Mouse (Mus musculus) CH12.LX (cell line): ENCODE measurements around the gene Ncbp1. TPM values are rescaled to one million over a fixed set of nuclear protein-coding genes. Genes with fewer than 3 reads are reported as not detected.

Experiments
- DNase-seq: peaks from one replicate; pipeline ENCODE4 v3.0.0-alpha.2; 2013; ENCODE audit errors: extremely low read depth
- H3K27ac ChIP-seq: 2 replicates; pipeline ENCODE4 v1.5.1; 2012; ENCODE audit warnings: low read depth, mild to moderate bottlenecking, control low read depth, moderate library complexity; ENCODE audit not compliant: insufficient read depth
- H3K27me3 ChIP-seq: replicated peaks from 2 replicates; pipeline ENCODE3; 2012; ENCODE audit warnings: inconsistent platforms
- H3K36me3 ChIP-seq, 2 experiments: replicated peaks in 1 of 2; 2 replicates each; pipeline versions ENCODE3 to v1.6.1; 2012; ENCODE audit warnings: inconsistent platforms in 1 of 2, low read length in 1 of 2, mild to moderate bottlenecking in 1 of 2, mixed read lengths in 1 of 2, moderate library complexity in 1 of 2; ENCODE audit not compliant: control insufficient read depth in 1 of 2, insufficient read depth in 1 of 2
- H3K4me1 ChIP-seq, 2 experiments: 2 replicates each; pipeline ENCODE4 v1.6.1; 2012; ENCODE audit warnings: inconsistent platforms in 1 of 2, moderate library complexity in 1 of 2; ENCODE audit not compliant: insufficient read depth in 2 of 2, control insufficient read depth in 1 of 2
- H3K4me2 ChIP-seq: 2 replicates; pipeline ENCODE4 v1.6.1; 2012; ENCODE audit warnings: low read depth, mild to moderate bottlenecking, control low read depth; ENCODE audit not compliant: poor library complexity, insufficient read depth, severe bottlenecking
- H3K4me3 ChIP-seq, 3 experiments: fragments of 150-350 bp in 1 of 3; sonication (generic) in 1 of 3; replicated peaks in 1 of 3; 2 replicates each; pipeline versions ENCODE3 to v1.5.1; 2011 to 2012; ENCODE audit warnings: low read depth in 2 of 3, low read length in 2 of 3, mild to moderate bottlenecking in 2 of 3, moderate library complexity in 2 of 3, control low read depth in 1 of 3, improper control_type of control experiment in 1 of 3, inconsistent platforms in 1 of 3, mixed read lengths in 1 of 3; ENCODE audit not compliant: poor library complexity in 1 of 3
- H3K79me2 ChIP-seq: replicated peaks from 2 replicates; pipeline ENCODE4 v1.6.1; 2012; ENCODE audit warnings: mild to moderate bottlenecking, moderate library complexity; ENCODE audit not compliant: control insufficient read depth, poor library complexity, insufficient read depth, severe bottlenecking; ENCODE audit errors: extremely low read depth
- H3K9ac ChIP-seq: 2 replicates; pipeline ENCODE4 v1.6.1; 2012; ENCODE audit warnings: low read depth, mild to moderate bottlenecking, control low read depth, moderate library complexity; ENCODE audit not compliant: insufficient read depth
- H3K9me3 ChIP-seq: replicated peaks from 2 replicates; pipeline ENCODE3; 2012; ENCODE audit warnings: low read length, inconsistent platforms, mixed read lengths
- CHD2 ChIP-seq: IDR thresholded peaks from 2 replicates; pipeline ENCODE4 v1.6.1; 2011; ENCODE audit warnings: low read length, improper control_type of control experiment
- CTCF ChIP-seq, 2 experiments: IDR thresholded peaks in 1 of 2; conservative IDR thresholded peaks in 1 of 2; 2 replicates each; pipeline ENCODE4 v1.5.1; 2011 to 2012; ENCODE audit warnings: low read depth in 2 of 2, low read length in 2 of 2, improper control_type of control experiment in 1 of 2, inconsistent platforms in 1 of 2, mild to moderate bottlenecking in 1 of 2, moderate library complexity in 1 of 2
- E2F4 ChIP-seq: IDR thresholded peaks from 2 replicates; pipeline ENCODE4 v1.6.1; 2011; ENCODE audit warnings: low read depth, low read length, improper control_type of control experiment; ENCODE audit not compliant: insufficient replicate concordance
- EP300 ChIP-seq: IDR thresholded peaks from 2 replicates; pipeline ENCODE4 v1.6.1; 2011; ENCODE audit warnings: low read length, improper control_type of control experiment
- GABPA ChIP-seq: IDR thresholded peaks from 2 replicates; pipeline ENCODE4 v1.6.1; 2012; ENCODE audit warnings: low read depth, low read length, improper control_type of control experiment, inconsistent platforms; ENCODE audit not compliant: insufficient replicate concordance
- JUND ChIP-seq: conservative IDR thresholded peaks from 2 replicates; pipeline ENCODE4 v1.6.1; 2011; ENCODE audit warnings: low read depth, low read length, improper control_type of control experiment
- KAT2A ChIP-seq: IDR thresholded peaks from 2 replicates; pipeline ENCODE4 v1.6.1; 2012; ENCODE audit warnings: low read length, improper control_type of control experiment, inconsistent platforms; ENCODE audit not compliant: insufficient replicate concordance
- MXI1 ChIP-seq: IDR thresholded peaks from 2 replicates; pipeline ENCODE4 v1.6.1; 2011; ENCODE audit warnings: mild to moderate bottlenecking, low read depth, low read length, improper control_type of control experiment
- MYC ChIP-seq: IDR thresholded peaks from 2 replicates; pipeline ENCODE4 v1.6.1; 2011; ENCODE audit warnings: low read depth, mild to moderate bottlenecking, improper control_type of control experiment, low read length
- NELFE ChIP-seq: IDR thresholded peaks from 2 replicates; pipeline ENCODE4 v1.6.1; 2011; ENCODE audit warnings: low read depth, low read length, improper control_type of control experiment
- PAX5 ChIP-seq: IDR thresholded peaks from 2 replicates; pipeline ENCODE4 v1.6.1; 2012; ENCODE audit warnings: low read length, inconsistent platforms, mixed read lengths
- POLR2A ChIP-seq: IDR thresholded peaks from 2 replicates; pipeline ENCODE4 v1.6.1; 2011; ENCODE audit warnings: low read depth, mild to moderate bottlenecking, improper control_type of control experiment, low read length
- RAD21 ChIP-seq: IDR thresholded peaks from 2 replicates; pipeline ENCODE4 v1.6.1; 2011; ENCODE audit warnings: low read depth, mild to moderate bottlenecking, low read length, improper control_type of control experiment, moderate library complexity
- SIN3A ChIP-seq: IDR thresholded peaks from 2 replicates; pipeline ENCODE4 v1.6.1; 2012; ENCODE audit warnings: low read length, improper control_type of control experiment, inconsistent platforms
- SMC3 ChIP-seq: IDR thresholded peaks from 2 replicates; pipeline ENCODE4 v1.6.1; 2011; ENCODE audit warnings: low read depth, low read length, improper control_type of control experiment
- TCF12 ChIP-seq: IDR thresholded peaks from 2 replicates; pipeline ENCODE4 v1.6.1; 2014; ENCODE audit warnings: low read depth, mild to moderate bottlenecking, inconsistent platforms, low read length, improper control_type of control experiment
- UBTF ChIP-seq: IDR thresholded peaks from 2 replicates; pipeline ENCODE4 v1.6.1; 2012; ENCODE audit warnings: low read depth, mild to moderate bottlenecking, inconsistent platforms, low read length, improper control_type of control experiment, moderate library complexity
- USF2 ChIP-seq: conservative IDR thresholded peaks from 2 replicates; pipeline ENCODE4 v1.6.1; 2011; ENCODE audit warnings: low read depth, low read length, improper control_type of control experiment
- ZKSCAN1 ChIP-seq: IDR thresholded peaks from 2 replicates; pipeline ENCODE4 v1.6.1; 2012; ENCODE audit warnings: low read depth, inconsistent platforms, low read length, improper control_type of control experiment, borderline replicate concordance
- ZNF384 ChIP-seq: IDR thresholded peaks from 2 replicates; pipeline ENCODE4 v1.6.1; 2012; ENCODE audit warnings: low read depth, low read length, improper control_type of control experiment, inconsistent platforms
- dilution Hi-C: fragments of 300-500 bp; cut with MboI; formaldehyde crosslinking; loops from 2 replicates; pipeline ENCODE4 v1.14.3; 2020; ENCODE audit warnings: low sequenced_read_pairs; ENCODE audit not compliant: extremely low pct_unique_long_range_greater_than_20kb, extremely low pct_ligation_motif_present
- in situ Hi-C: fragments of 300-500 bp; cut with MboI; formaldehyde crosslinking; loops from 3 replicates; pipeline ENCODE4 v1.14.3; 2019; ENCODE audit warnings: low sequenced_read_pairs, low pct_ligation_motif_present, low pct_unique_long_range_greater_than_20kb, mixed read lengths
- polyA plus RNA-seq: library from polyadenylated mRNA; unstranded; fragments of >175 nt; gene quantifications from 2 replicates; pipeline ENCODE4 v1.2.1, GENCODE M21; 2012; ENCODE audit warnings: low read depth; ENCODE audit not compliant: insufficient read length
- total RNA-seq, 2 experiments: library from RNA; depleted of rRNA; stranded (reverse); fragments of 300-350 nt in 1 of 2; fragments of >200 nt in 1 of 2; gene quantifications; 2 replicates each; pipeline ENCODE4 v1.2.3; 2012 to 2014

Ncbp1 gene
- total and polyA plus RNA-seq, 3 experiments: 64.7 to 121 (median 88.2) TPM

- Histone ChIP-seq H3K79me2 (no peaks in the 10 kb centered on the region), H3K36me3 (no peaks in the 10 kb centered on the region), H3K9ac (no peak overlapping the region), H3K4me1 (no peaks in the 10 kb centered on the region), H3K4me3 (no peak overlapping the region), H3K27ac (no peak overlapping the region), H3K27me3 (peaks cover 3% of the 10 kb centered on the region), H3K9me3 (peaks cover 3% of the 10 kb centered on the region), H3K4me2 (no peak overlapping the region)
- DNase-seq: no peak
- in situ Hi-C loops (loop anchor here (25.0 kb wide), 1 partner anchor 285 kb away; the partner anchor contains the start of gene Nans), dilution Hi-C loops (no loop called here)
- TF ChIP-seq ZKSCAN1: no peak
- TF ChIP-seq MXI1: no peak
- no peak for TF ChIP-seq TCF12
- no peak for TF ChIP-seq EP300
- TF ChIP-seq ZNF384: no peak
- no peak for TF ChIP-seq PAX5
- TF ChIP-seq SMC3: no peak
Measured at GRCm38 (mm10) chr4:46202562-46203126, 64.2 kb downstream of the Ncbp1 start.

GRCm38 (mm10) chr4:46221090-46221489 is 82.7 kb downstream of the Ncbp1 start:
- H3K4me2 ChIP-seq: no peak overlapping the region
- no peak overlapping the region for H3K27ac ChIP-seq
- in situ Hi-C loops (loop anchor here (25.0 kb wide), 1 partner anchor 266 kb away; the partner anchor contains the start of gene Nans), dilution Hi-C loops (no loop called here)
- H3K27me3 ChIP-seq: no peaks in the 10 kb centered on the region
- DNase-seq: no peak
- H3K79me2 ChIP-seq: no peaks in the 10 kb centered on the region
- H3K36me3 ChIP-seq: no peaks in the 10 kb centered on the region
- TF ChIP-seq SMC3 (no peak), KAT2A (no peak), E2F4 (no peak), ZNF384 (no peak), CTCF (conservative IDR thresholded peaks at IDR 0.05 in 1 of 2, IDR thresholded peaks at IDR 0.05 in 1 of 2; ENCODE audit: low read depth in 2 of 2, low read length in 2 of 2) (no peak), CHD2 (no peak), GABPA (no peak), JUND (no peak), NELFE (no peak), RAD21 (no peak), POLR2A (no peak), PAX5 (no peak), MYC (no peak), UBTF (no peak), SIN3A (no peak), USF2 (no peak)
- no peaks in the 10 kb centered on the region for H3K4me1 ChIP-seq
- H3K9me3 ChIP-seq: no peaks in the 10 kb centered on the region
- H3K9ac ChIP-seq: no peak overlapping the region
- H3K4me3 ChIP-seq: no peak overlapping the region

Other genes with a start within 250 kb of the Ncbp1 start
- gene Ccdc180, start 248.3 kb upstream of the Ncbp1 start, total RNA-seq (2012; rRNA removed): not detected in 2 replicates
- not detected in 2 replicates for gene Ccdc180, start 248.3 kb upstream of the Ncbp1 start, total RNA-seq (2014; rRNA removed)
- 0.14 and 0.20 TPM in 2 replicates for gene Ccdc180, start 248.3 kb upstream of the Ncbp1 start, polyA plus RNA-seq
- gene Tdrd7, start 173.3 kb upstream of the Ncbp1 start, total RNA-seq (2012; rRNA removed): 0.67 and 1.6 TPM in 2 replicates
- gene Tdrd7, start 173.3 kb upstream of the Ncbp1 start, total RNA-seq (2014; rRNA removed): 2.1 and 2.7 TPM in 2 replicates
- gene Tdrd7, start 173.3 kb upstream of the Ncbp1 start, polyA plus RNA-seq: 2.1 and 2.9 TPM in 2 replicates
- gene Tmod1, start 99.7 kb upstream of the Ncbp1 start, total RNA-seq (2012; rRNA removed): 0.92 and 3.1 TPM in 2 replicates
- gene Tmod1, start 99.7 kb upstream of the Ncbp1 start, total RNA-seq (2014; rRNA removed): 0.70 and 0.93 TPM in 2 replicates
- 2.3 and 2.5 TPM in 2 replicates for gene Tmod1, start 99.7 kb upstream of the Ncbp1 start, polyA plus RNA-seq
- 29.1 and 34.0 TPM in 2 replicates for gene Tstd2, start 81 bp downstream of the Ncbp1 start, total RNA-seq (2012; rRNA removed)
- 36.4 and 40.2 TPM in 2 replicates for gene Tstd2, start 81 bp downstream of the Ncbp1 start, total RNA-seq (2014; rRNA removed)
- gene Tstd2, start 81 bp downstream of the Ncbp1 start, polyA plus RNA-seq: 26.9 and 30.4 TPM in 2 replicates
- 11.2 and 13.9 TPM in 2 replicates for gene Xpa, start 57.7 kb downstream of the Ncbp1 start, total RNA-seq (2012; rRNA removed)
- gene Xpa, start 57.7 kb downstream of the Ncbp1 start, total RNA-seq (2014; rRNA removed): 13.8 and 16.2 TPM in 2 replicates
- 28.8 and 34.0 TPM in 2 replicates for gene Xpa, start 57.7 kb downstream of the Ncbp1 start, polyA plus RNA-seq
- gene Foxe1, start 205.0 kb downstream of the Ncbp1 start, total RNA-seq (2012; rRNA removed): not detected in 2 replicates
- gene Foxe1, start 205.0 kb downstream of the Ncbp1 start, total RNA-seq (2014; rRNA removed): not detected in 2 replicates
- gene Foxe1, start 205.0 kb downstream of the Ncbp1 start, polyA plus RNA-seq: not detected in 2 replicates